Mouse (Mus musculus): Measurements from ENCODE around the gene Rrp9. TPM values are rescaled to one million over a fixed set of nuclear protein-coding genes. Genes with fewer than 3 reads are reported as not detected.

Rrp9 gene
- total and polyA plus RNA-seq, 3 experiments, result 315 to 395 TPM; not detected in 1

DNA sequence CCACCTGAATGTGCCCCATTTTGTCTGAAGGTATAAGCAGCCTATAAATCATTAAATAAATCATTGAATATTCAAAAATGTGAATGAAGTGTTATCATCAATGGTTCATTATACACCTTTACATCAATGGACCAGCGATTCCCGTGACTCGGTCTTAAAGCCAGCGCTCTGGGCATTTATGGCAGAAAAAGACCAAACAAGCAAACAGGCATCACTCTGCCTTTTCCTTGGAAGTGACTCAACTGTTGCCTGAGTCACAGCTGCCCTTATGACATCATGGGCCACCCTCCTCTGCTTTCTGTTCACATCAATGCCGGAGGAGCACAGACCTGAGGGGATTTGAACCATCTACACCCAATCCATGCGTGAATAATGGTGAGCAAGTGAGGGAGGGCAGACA lies 23.9 kb downstream of the Rrp9 start, which contains the start of gene Iqcf1:
Iqcf1 (plus strand) TSS at position 301 of the 400 bp plus-strand sequence.
- no peak within 1 kb of the TSS for H3K9ac ChIP-seq (ENCODE audit: control insufficient read depth, low read depth, low read length, poor library complexity, severe bottlenecking)
- no peaks in the 10 kb centered on the region for H3K36me3 ChIP-seq (ENCODE audit: control insufficient read depth in 1 of 2, insufficient read depth in 2 of 2, low read length in 2 of 2)
- TF ChIP-seq GATA1 (IDR thresholded peaks at IDR 0.05; ENCODE audit: low read depth, low read length) (no peak), USF2 (IDR thresholded peaks at IDR 0.05; ENCODE audit: borderline replicate concordance in 1 of 2, insufficient read depth in 1 of 2, low read depth in 1 of 2, low read length in 2 of 2) (no peak), RCOR1 (IDR thresholded peaks at IDR 0.05; ENCODE audit: low read depth, low read length) (no peak), KAT2A (conservative IDR thresholded peaks at IDR 0.05; ENCODE audit: low read depth, low read length) (no peak), MEF2A (IDR thresholded peaks at IDR 0.05; ENCODE audit: extremely low read depth, insufficient replicate concordance, low read depth, low read length, poor library complexity, severe bottlenecking) (no peak), TBP (IDR thresholded peaks at IDR 0.05; ENCODE audit: low read depth, low read length) (no peak), POLR2AphosphoS5 (IDR thresholded peaks at IDR 0.05; ENCODE audit: borderline replicate concordance, low read depth, low read length) (no peak), NELFE (IDR thresholded peaks at IDR 0.05; ENCODE audit: low read depth, low read length) (no peak), MAZ (IDR thresholded peaks at IDR 0.05; ENCODE audit: low read depth, low read length) (no peak), TAL1 (IDR thresholded peaks at IDR 0.05; ENCODE audit: low read length) (no peak), CTCF (IDR thresholded peaks at IDR 0.05 in 2 of 3, conservative IDR thresholded peaks at IDR 0.05 in 1 of 3; ENCODE audit: control insufficient read depth in 1 of 3, insufficient read depth in 1 of 3, low read depth in 2 of 3, low read length in 3 of 3, poor library complexity in 1 of 3, severe bottlenecking in 1 of 3) (no peak), JUND (IDR thresholded peaks at IDR 0.05; ENCODE audit: low read depth, low read length) (no peak), SMC3 (IDR thresholded peaks at IDR 0.05; ENCODE audit: low read depth, low read length) (no peak), CHD2 (IDR thresholded peaks at IDR 0.05; ENCODE audit: low read length) (no peak), POLR2A (IDR thresholded peaks at IDR 0.05; ENCODE audit: control insufficient read depth in 1 of 2, insufficient read depth in 1 of 2, low read depth in 1 of 2, low read length in 2 of 2, poor library complexity in 1 of 2) (no peak), BHLHE40 (IDR thresholded peaks at IDR 0.05; ENCODE audit: borderline replicate concordance, low read depth, low read length) (no peak), HCFC1 (IDR thresholded peaks at IDR 0.05; ENCODE audit: low read depth, low read length) (no peak), ZKSCAN1 (IDR thresholded peaks at IDR 0.05; ENCODE audit: low read depth, low read length) (no peak), ELF1 (IDR thresholded peaks at IDR 0.05; ENCODE audit: low read depth, low read length) (no peak), ZMIZ1 (IDR thresholded peaks at IDR 0.05; ENCODE audit: low read depth, low read length) (no peak)
- H3K4me1 ChIP-seq (ENCODE audit: control insufficient read depth in 1 of 2, insufficient read depth in 2 of 2, low read length in 2 of 2), result no peaks in the 10 kb centered on the region
- no peak within 1 kb of the TSS for H3K27ac ChIP-seq (ENCODE audit: control insufficient read depth, low read depth, low read length)
- no peaks in the 10 kb centered on the region for H3K9me3 ChIP-seq (replicated peaks; ENCODE audit: insufficient read depth, low read length)
- DNase-seq (ENCODE audit: low read depth, low spot score), result no peak
- H3K27me3 ChIP-seq (ENCODE audit: control insufficient read depth in 1 of 2, insufficient read depth in 2 of 2, low read length in 2 of 2), result no peaks in the 10 kb centered on the region
- no peaks in the 10 kb centered on the region for H3K79me2 ChIP-seq (ENCODE audit: control insufficient read depth, insufficient read depth, low read length, poor library complexity)
- no peak within 1 kb of the TSS for H3K4me3 ChIP-seq (ENCODE audit: control insufficient read depth in 1 of 2, insufficient read depth in 1 of 2, low read depth in 2 of 2, low read length in 2 of 2)

- Histone ChIP-seq H3K9me3 (replicated peaks; ENCODE audit: insufficient read depth, low read length) (no peaks in the 10 kb centered on the region), H3K9ac (ENCODE audit: control insufficient read depth, low read depth, low read length, poor library complexity, severe bottlenecking) (no peak overlapping the region), H3K27me3 (ENCODE audit: control insufficient read depth in 1 of 2, insufficient read depth in 2 of 2, low read length in 2 of 2) (no peaks in the 10 kb centered on the region), H3K36me3 (ENCODE audit: control insufficient read depth in 1 of 2, insufficient read depth in 2 of 2, low read length in 2 of 2) (no peaks in the 10 kb centered on the region), H3K27ac (ENCODE audit: control insufficient read depth, low read depth, low read length) (no peak overlapping the region), H3K4me1 (ENCODE audit: control insufficient read depth in 1 of 2, insufficient read depth in 2 of 2, low read length in 2 of 2) (no peaks in the 10 kb centered on the region), H3K4me3 (ENCODE audit: control insufficient read depth in 1 of 2, insufficient read depth in 1 of 2, low read depth in 2 of 2, low read length in 2 of 2) (no peak overlapping the region), H3K79me2 (ENCODE audit: control insufficient read depth, insufficient read depth, low read length, poor library complexity) (no peaks in the 10 kb centered on the region)
- DNase-seq (ENCODE audit: low read depth, low spot score), result no peak
- TF ChIP-seq MXI1 (IDR thresholded peaks at IDR 0.05; ENCODE audit: low read depth, low read length), result no peak
- TF ChIP-seq ELF1 (IDR thresholded peaks at IDR 0.05; ENCODE audit: low read depth, low read length), result no peak
- no peak for TF ChIP-seq MAZ (IDR thresholded peaks at IDR 0.05; ENCODE audit: low read depth, low read length)
- no peak for TF ChIP-seq ETS1 (IDR thresholded peaks at IDR 0.05; ENCODE audit: low read depth, low read length)
- no peak for TF ChIP-seq POLR2A (IDR thresholded peaks at IDR 0.05; ENCODE audit: control insufficient read depth in 1 of 2, insufficient read depth in 1 of 2, low read depth in 1 of 2, low read length in 2 of 2, poor library complexity in 1 of 2)
- no peak for TF ChIP-seq NELFE (IDR thresholded peaks at IDR 0.05; ENCODE audit: low read depth, low read length)
- no peak for TF ChIP-seq USF2 (IDR thresholded peaks at IDR 0.05; ENCODE audit: borderline replicate concordance in 1 of 2, insufficient read depth in 1 of 2, low read depth in 1 of 2, low read length in 2 of 2)
- no peak for TF ChIP-seq GABPA (IDR thresholded peaks at IDR 0.05; ENCODE audit: low read depth, low read length)
- no peak for TF ChIP-seq KAT2A (conservative IDR thresholded peaks at IDR 0.05; ENCODE audit: low read depth, low read length)
- no peak for TF ChIP-seq POLR2AphosphoS2 (IDR thresholded peaks at IDR 0.05; ENCODE audit: low read length)
- no peak for TF ChIP-seq RCOR1 (IDR thresholded peaks at IDR 0.05; ENCODE audit: low read depth, low read length)
- no peak for TF ChIP-seq MAFK (IDR thresholded peaks at IDR 0.05; ENCODE audit: borderline replicate concordance, low read depth, low read length)
- no peak for TF ChIP-seq E2F4 (IDR thresholded peaks at IDR 0.05; ENCODE audit: borderline replicate concordance, low read depth, low read length)
- no peak for TF ChIP-seq MYB (IDR thresholded peaks at IDR 0.05; ENCODE audit: low read depth, low read length)
- TF ChIP-seq USF1 (IDR thresholded peaks at IDR 0.05; ENCODE audit: low read depth, low read length), result no peak
- TF ChIP-seq CHD2 (IDR thresholded peaks at IDR 0.05; ENCODE audit: low read length), result no peak
- TF ChIP-seq MEF2A (IDR thresholded peaks at IDR 0.05; ENCODE audit: extremely low read depth, insufficient replicate concordance, low read depth, low read length, poor library complexity, severe bottlenecking), result no peak
Observed at GRCm38 (mm10) chr9:106501846-106502245, 26.1 kb downstream of the Rrp9 start.
